Mouse (Mus musculus) stomach, embryonic 14.5 days (tissue): ENCODE data around the gene Mast2. TPM values are rescaled to one million over a fixed set of nuclear protein-coding genes. Genes with fewer than 3 reads are reported as not detected.
A peak's percentile ranks its signal among the peaks of the same experiment; 100 is the strongest.

ENCODE experiments used
- ATAC-seq: fragments of 200-750 bp; cut with Nextera tagmentation; 2 replicates; pipeline ENCODE4 v1.8.0; 2017; ENCODE audit warnings: low read depth, moderate TSS enrichment; ENCODE audit not compliant: insufficient number of reproducible peaks, insufficient read depth, low FRiP score
- H3K27ac ChIP-seq: fragments of 300-500 bp; sonication (generic); 2 replicates; pipeline ENCODE4 v1.5.1; 2014; ENCODE audit warnings: mild to moderate bottlenecking, low read length, moderate library complexity, mixed read lengths
- H3K27me3 ChIP-seq: fragments of 300-500 bp; sonication (generic); 2 replicates; pipeline ENCODE4 v1.6.1; 2014; ENCODE audit warnings: low read length, control low read depth, mixed read lengths; ENCODE audit not compliant: control insufficient read depth, insufficient read depth
- H3K36me3 ChIP-seq: fragments of 300-500 bp; sonication (generic); 2 replicates; pipeline ENCODE4 v1.6.1; 2014; ENCODE audit warnings: mild to moderate bottlenecking, control low read depth, low read length, moderate library complexity, mixed read lengths; ENCODE audit not compliant: control insufficient read depth, insufficient read depth
- H3K4me1 ChIP-seq: fragments of 300-500 bp; sonication (generic); 2 replicates; pipeline ENCODE4 v1.6.1; 2014; ENCODE audit warnings: low read length, control low read depth, mixed read lengths; ENCODE audit not compliant: control insufficient read depth, insufficient read depth
- H3K4me2 ChIP-seq: fragments of 300-500 bp; sonication (generic); replicated peaks from 2 replicates; pipeline ENCODE4 v1.6.1; 2014; ENCODE audit warnings: low read depth, low read length, control low read depth
- H3K4me3 ChIP-seq: fragments of 300-500 bp; sonication (generic); 2 replicates; pipeline ENCODE4 v1.5.1; 2014; ENCODE audit warnings: low read depth, low read length, control low read depth
- H3K9ac ChIP-seq: fragments of 300-500 bp; sonication (generic); replicated peaks from 2 replicates; pipeline ENCODE4 v1.6.1; 2014; ENCODE audit warnings: low read depth, mild to moderate bottlenecking, control low read depth, low read length, moderate library complexity, mixed read lengths
- H3K9me3 ChIP-seq: fragments of 300-500 bp; sonication (generic); 2 replicates; pipeline ENCODE4 v1.6.1; 2016; ENCODE audit warnings: low read depth, low read length, control low read depth; ENCODE audit not compliant: control insufficient read depth
- WGBS: fragments of 180-500 bp; shearing (Covaris S2); extraction: QIAGEN DNeasy Blood & Tissue Kit; methylation state at CpG from one replicate; pipeline ENCODE4 v1.1.7; 2014; 5-methylcytosine and 5-hydroxymethylcytosine counted together
- polyA plus RNA-seq: library from polyadenylated mRNA; unstranded; fragments of >200 nt; fragmentation: Nextera tagmentation; extraction: Ambion mirVana; gene quantifications from 2 replicates; pipeline ENCODE4 v1.2.1, GENCODE M21; 2014

Mast2 gene
- polyA plus RNA-seq, 1 experiment from 2014 or later: 23.4 TPM

DNA sequence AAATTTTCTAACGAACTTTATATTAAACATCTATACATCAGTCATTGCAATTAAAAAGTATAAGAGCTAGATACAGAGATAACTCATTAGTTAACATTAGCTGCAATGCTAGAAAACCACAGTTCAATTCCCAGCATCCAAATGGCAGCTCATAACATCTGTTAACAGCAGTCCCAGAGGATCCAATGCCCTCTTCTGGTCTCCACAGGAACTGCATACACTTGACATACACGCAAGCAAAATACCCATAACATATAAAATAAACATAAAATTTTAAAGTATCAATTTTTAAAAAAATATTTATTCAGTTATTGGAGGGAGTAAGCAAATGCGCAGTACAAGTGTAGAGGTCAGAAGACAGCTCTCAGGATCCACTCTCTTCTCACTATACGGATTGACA is 28.4 kb downstream of the Mast2 start:
- 92% methylated on average over 4 of the region's 4 CpGs for whole genome bisulfite sequencing
- ATAC-seq: no peak
- Histone ChIP-seq H3K27ac (no peak overlapping the region), H3K36me3 (no peaks in the 10 kb centered on the region), H3K9ac (no peak overlapping the region), H3K4me2 (no peak overlapping the region), H3K27me3 (no peaks in the 10 kb centered on the region), H3K4me1 (no peaks in the 10 kb centered on the region), H3K9me3 (no peaks in the 10 kb centered on the region), H3K4me3 (no peak overlapping the region)

- Histone ChIP-seq H3K9me3 (no peaks in the 10 kb centered on the region), H3K4me3 (no peak overlapping the region), H3K36me3 (no peaks in the 10 kb centered on the region), H3K27me3 (no peaks in the 10 kb centered on the region), H3K4me2 (no peak overlapping the region), H3K27ac (no peak overlapping the region), H3K4me1 (no peaks in the 10 kb centered on the region), H3K9ac (no peak overlapping the region)
- WGBS: 81% methylated on average over 1 of the region's 1 CpGs
- ATAC-seq: no peak
These were observed 41.8 kb downstream of the Mast2 start for GRCm38 (mm10) chr4:116422186-116422585.

DNA sequence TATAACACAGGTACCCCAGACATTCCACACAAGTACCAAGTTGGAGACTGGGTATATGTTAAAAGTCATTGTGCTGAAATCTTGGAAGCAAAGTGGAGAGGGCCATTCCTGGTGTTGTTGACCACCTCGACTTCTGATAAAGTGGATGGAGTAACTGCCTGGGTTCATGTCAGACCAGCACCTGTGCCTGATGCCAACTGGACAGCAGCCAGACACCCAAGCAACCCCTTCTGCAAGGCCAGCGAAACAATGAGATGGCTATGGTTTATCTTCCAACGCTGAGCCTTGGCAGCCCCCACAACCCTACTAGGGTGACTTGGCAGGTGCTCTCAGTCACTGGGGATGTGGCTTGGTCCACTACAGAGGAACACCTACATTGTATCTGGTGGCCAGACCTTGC is 42.8 kb downstream of the Mast2 start:
- no peak overlapping the region for H3K4me2 ChIP-seq
- no peaks in the 10 kb centered on the region for H3K4me1 ChIP-seq
- no peak for ATAC-seq
- H3K4me3 ChIP-seq: no peak overlapping the region
- no peak overlapping the region for H3K9ac ChIP-seq
- H3K27ac ChIP-seq: no peak overlapping the region
- 93% methylated on average over 3 of the region's 3 CpGs for WGBS
- H3K9me3 ChIP-seq: no peaks in the 10 kb centered on the region
- no peaks in the 10 kb centered on the region for H3K27me3 ChIP-seq
- H3K36me3 ChIP-seq: no peaks in the 10 kb centered on the region

DNA sequence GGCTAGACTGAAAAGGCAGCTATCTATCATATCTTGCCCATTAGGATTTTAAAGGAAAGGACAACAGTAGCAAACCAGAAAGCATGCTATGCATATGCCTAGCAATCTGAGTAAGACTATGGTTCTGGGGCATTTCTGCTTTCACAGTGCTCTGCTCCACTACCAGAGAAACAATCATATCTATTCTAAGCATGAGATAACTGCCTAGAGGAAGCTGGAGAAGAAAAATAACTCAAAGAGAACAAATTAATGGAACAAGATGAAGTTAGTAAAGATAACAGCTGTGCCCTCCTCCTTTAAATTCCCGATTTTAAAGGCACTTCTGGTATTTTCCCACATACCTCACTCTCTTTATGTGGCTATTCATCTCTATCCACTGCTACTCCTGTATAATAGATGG is 51.0 kb downstream of the Mast2 start:
- H3K36me3 ChIP-seq: no peaks in the 10 kb centered on the region
- WGBS: 11% methylated on average over 1 of the region's 1 CpGs
- H3K4me3 ChIP-seq: no peak overlapping the region
- no peaks in the 10 kb centered on the region for H3K9me3 ChIP-seq
- H3K4me2 ChIP-seq: no peak overlapping the region
- peaks cover 9% of the 10 kb centered on the region; the same call in 1 of the 2 replicates for H3K4me1 ChIP-seq
- H3K27ac ChIP-seq: no peak overlapping the region
- no peak for ATAC-seq
- H3K9ac ChIP-seq: no peak overlapping the region
- H3K27me3 ChIP-seq: no peaks in the 10 kb centered on the region

- Histone ChIP-seq H3K27me3 (no peaks in the 10 kb centered on the region), H3K4me1 (peaks cover 11% of the 10 kb centered on the region; the same call in 1 of the 2 replicates), H3K36me3 (no peaks in the 10 kb centered on the region), H3K9ac (no peak overlapping the region), H3K4me3 (no peak overlapping the region), H3K4me2 (no peak overlapping the region), H3K27ac (no peak overlapping the region), H3K9me3 (no peaks in the 10 kb centered on the region)
- no peak; the same call in 1 of the 2 replicates for ATAC-seq
These were observed 52.6 kb downstream of the Mast2 start for GRCm38 (mm10) chr4:116411401-116411800.

- ATAC-seq: no peak
- no peaks in the 10 kb centered on the region for H3K27me3 ChIP-seq
- no peak overlapping the region for H3K27ac ChIP-seq
- no peak overlapping the region for H3K4me2 ChIP-seq
- no peak overlapping the region for H3K4me3 ChIP-seq
- H3K9me3 ChIP-seq: no peaks in the 10 kb centered on the region
- H3K36me3 ChIP-seq: no peaks in the 10 kb centered on the region
- 0 out of 2 replicates have a peak, but pooled peaks cover 7% of the 10 kb centered on the region for H3K4me1 ChIP-seq
- WGBS: 86% methylated on average over 2 of the region's 2 CpGs
- no peak overlapping the region for H3K9ac ChIP-seq
These were observed 57.3 kb downstream of the Mast2 start for GRCm38 (mm10) chr4:116406668-116407067.

DNA sequence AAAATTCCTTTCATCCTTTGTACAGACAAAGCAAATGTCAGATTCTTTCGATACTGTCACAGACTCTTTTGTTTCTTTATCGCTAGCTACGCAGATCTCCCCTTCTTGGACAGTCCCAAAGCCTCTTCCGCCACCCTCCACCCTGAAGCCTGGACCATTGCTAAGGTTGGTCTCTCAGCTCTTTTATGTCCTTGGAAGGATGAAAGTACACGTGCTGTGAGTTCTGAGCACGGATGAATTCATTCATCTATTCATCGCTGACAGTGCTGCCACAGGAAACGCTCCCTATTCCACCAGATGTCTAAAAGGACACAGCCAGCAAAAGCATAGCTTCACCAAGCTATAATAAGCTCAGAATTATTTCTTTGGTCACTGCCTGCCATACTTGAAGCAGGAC is 58.0 kb downstream of the Mast2 start:
- WGBS: 40% methylated on average over 8 of the region's 8 CpGs
- H3K4me1 ChIP-seq: 0 out of 2 replicates have a peak, but pooled peaks cover 6% of the 10 kb centered on the region
- no peak overlapping the region for H3K9ac ChIP-seq
- no peak for ATAC-seq
- no peak overlapping the region for H3K27ac ChIP-seq
- H3K9me3 ChIP-seq: no peaks in the 10 kb centered on the region
- H3K36me3 ChIP-seq: no peaks in the 10 kb centered on the region
- no peak overlapping the region for H3K4me3 ChIP-seq
- H3K4me2 ChIP-seq: peak overlapping the region; percentile 23; the same call in 1 of the 2 replicates
- H3K27me3 ChIP-seq: no peaks in the 10 kb centered on the region

DNA sequence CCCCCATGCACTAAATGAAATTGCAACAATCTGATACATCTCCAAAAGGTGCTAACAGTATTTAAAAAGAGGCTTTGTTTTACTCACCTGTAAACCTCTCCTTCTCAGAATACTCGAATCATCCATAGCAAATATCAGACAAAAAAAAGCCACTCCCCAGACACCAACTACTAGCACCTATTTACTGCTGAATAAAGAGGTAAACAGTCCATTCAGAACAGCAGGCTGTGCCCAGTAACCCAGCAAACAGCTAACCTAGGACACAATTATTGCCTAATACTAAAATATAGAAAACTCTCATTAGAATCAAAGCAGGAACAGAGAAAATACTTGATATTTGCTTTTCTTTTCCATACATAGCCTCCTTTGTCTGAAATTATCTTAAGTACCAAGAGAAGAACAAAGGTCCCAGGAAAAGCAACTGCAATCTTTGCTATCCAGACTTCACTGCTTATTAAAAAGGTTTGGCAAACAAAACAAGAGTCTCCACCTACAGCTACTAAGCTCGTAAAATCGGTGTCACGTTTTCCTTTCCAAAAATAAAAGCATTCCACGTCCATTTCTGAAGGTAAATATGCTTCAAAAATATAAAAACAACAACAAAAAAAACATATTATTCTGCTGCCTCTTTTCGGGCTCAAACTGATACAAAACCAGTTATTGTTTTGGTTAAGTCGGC is 58.6 kb downstream of the Mast2 start:
- no peak for ATAC-seq
- Histone ChIP-seq H3K9ac (no peak overlapping the region), H3K27ac (no peak overlapping the region), H3K4me2 (peak overlapping the region; percentile 23), H3K4me1 (0 out of 2 replicates have a peak, but pooled peaks cover 2% of the 10 kb centered on the region), H3K9me3 (no peaks in the 10 kb centered on the region), H3K4me3 (no peak overlapping the region), H3K36me3 (no peaks in the 10 kb centered on the region), H3K27me3 (no peaks in the 10 kb centered on the region)
- WGBS: 59% methylated on average over 7 of the region's 7 CpGs

DNA sequence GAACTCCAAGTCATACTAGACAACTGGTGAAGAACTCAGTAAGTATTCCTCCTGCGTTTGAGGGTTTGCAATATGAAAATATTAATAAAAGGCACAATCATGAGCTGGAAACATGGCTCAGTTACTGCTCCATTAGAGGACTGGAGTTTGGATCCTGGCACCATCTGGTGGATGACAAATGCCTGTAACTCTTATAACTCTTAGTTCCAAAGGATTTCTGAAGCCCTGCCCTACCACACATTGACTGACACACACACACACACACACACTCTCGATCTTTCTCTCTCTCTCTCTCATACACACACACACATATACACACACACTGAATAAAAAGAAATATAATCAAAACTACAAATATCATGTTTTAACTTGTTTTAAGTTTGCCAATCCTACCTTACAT is 60.1 kb downstream of the Mast2 start:
- H3K27me3 ChIP-seq: no peaks in the 10 kb centered on the region
- ATAC-seq: no peak
- no peaks in the 10 kb centered on the region for H3K36me3 ChIP-seq
- 0 out of 2 replicates have a peak, but pooled peaks cover 2% of the 10 kb centered on the region for H3K4me1 ChIP-seq
- H3K4me2 ChIP-seq: no peak overlapping the region
- no peak overlapping the region for H3K27ac ChIP-seq
- 82% methylated on average over 2 of the region's 2 CpGs for WGBS
- no peak overlapping the region for H3K9ac ChIP-seq
- H3K4me3 ChIP-seq: no peak overlapping the region
- H3K9me3 ChIP-seq: no peaks in the 10 kb centered on the region
